Mouse (Mus musculus): ENCODE measurements around the gene Crtap.
"Not testable (repeated sequence)": the region's sequence is repeated elsewhere in the genome, so short reads cannot be mapped to it uniquely, and the experiment has no call there.

Crtap gene

DNA sequence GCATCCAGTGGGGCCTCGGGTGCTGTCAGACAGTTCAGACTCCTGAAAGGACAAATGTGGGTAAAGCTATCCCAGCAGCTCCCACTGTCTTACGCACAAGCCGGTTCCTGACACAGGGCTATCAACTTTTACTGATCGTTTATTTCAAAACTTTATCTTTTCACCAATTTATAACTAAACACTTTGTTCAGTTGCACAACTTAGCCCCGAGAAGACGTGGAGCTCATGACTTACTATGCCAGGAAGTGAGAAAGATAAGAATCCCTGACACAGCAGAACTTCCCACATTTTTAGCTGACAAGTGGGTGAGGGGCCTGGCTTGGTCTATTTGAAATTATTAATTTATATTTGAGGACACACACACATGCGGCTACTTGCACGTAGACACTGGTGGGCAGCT lies 4.2 kb upstream of the Crtap start:
- no peak for DNase-seq (ENCODE audit: low spot score)

DNA sequence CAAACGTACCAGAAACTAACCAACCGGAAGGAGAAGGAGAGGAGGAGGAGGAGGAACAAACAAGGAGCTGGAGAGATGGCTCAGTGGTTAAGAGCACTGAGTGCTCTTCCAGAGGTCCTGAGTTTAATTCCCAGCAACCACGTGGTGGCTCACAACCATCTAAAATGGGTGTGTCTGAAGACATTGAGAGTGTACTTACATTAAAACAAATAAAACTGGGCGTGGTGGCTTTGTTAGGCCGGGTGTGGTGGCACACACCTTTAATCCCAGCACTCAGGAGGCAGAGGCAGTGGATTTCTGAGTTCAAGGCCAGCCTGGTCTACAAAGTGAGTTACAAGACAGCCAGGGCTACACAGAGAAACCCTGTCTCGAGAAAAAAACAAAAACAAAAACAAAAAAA lies 3.7 kb upstream of the Crtap start:
- DNase-seq (ENCODE audit: low spot score) = not testable (repeated sequence)

DNA sequence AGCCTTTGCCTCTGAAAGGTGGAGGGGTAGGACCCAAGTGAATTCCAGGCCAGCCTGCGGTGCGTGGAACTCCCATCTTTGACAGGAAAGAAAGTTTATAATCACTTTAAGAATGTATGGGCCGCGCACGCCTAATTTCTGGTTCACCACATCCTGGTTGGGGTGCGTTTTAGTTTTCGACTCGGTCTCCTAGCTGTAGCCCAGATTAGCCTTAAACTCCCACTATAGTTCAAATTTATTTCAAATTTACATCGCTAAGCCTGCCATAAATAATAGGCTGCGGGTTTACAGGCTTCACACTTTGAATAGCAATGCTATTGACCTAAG lies 237 bp upstream of the Crtap start:
- no peak for DNase-seq (ENCODE audit: low spot score)

GRCm38 (mm10) chr9:114389371-114389904 lies 1.0 kb downstream of the Crtap start:
- no peak for DNase-seq (ENCODE audit: low spot score)

DNA sequence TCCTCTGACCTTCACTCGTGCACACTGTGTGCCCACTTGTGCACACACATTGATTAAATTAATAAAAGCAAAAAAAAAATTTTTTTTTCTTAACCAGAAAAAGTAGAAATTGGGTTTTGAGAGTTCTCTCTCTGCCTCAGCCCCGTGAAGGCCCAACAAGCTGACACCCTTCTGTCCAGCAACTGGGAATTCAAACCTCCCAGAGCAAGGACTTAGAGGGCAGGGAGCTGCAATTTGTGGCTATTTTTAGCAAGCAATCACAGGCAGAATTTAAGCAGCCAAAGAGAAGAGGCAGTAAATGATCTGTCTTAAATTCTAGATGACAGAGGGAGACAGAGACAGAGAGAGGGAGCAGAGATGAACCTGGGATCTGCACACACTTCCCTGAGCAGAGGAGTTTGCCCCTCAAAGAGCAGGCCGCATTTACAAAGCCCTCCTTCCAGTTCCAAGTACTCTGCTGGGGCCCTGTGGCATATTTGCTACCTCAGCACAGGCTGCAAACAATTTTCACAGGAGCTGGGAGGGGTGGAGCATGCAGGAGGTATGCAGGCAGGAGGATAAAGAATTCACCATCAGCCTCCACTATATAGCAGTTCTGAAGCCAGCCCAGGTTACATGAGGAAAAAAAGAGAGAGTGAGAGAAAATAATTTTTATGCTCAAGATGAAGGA lies 1.6 kb downstream of the Crtap start:
- DNase-seq (ENCODE audit: low spot score) = no peak

DNA sequence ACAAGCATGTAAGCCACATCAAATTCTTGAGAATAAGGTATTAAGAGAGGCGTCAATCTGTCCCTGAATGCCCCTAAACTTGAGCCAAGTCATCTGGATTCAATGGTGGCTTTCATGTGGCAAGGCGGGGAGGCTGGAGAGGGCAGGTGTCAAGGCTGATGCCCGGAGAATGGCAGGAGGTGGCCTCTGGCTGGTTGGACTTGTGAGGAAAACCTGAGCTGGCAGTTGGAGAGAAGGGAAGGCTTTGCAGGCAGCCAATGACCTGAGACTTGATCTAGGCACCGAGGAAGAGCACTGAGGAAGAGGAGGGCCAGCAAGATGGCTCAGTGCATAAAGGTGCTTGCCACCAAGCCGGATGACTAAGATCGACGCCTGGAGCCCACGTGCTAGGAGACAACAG lies 2.2 kb downstream of the Crtap start:
- DNase-seq (ENCODE audit: low spot score) = no peak

DNA sequence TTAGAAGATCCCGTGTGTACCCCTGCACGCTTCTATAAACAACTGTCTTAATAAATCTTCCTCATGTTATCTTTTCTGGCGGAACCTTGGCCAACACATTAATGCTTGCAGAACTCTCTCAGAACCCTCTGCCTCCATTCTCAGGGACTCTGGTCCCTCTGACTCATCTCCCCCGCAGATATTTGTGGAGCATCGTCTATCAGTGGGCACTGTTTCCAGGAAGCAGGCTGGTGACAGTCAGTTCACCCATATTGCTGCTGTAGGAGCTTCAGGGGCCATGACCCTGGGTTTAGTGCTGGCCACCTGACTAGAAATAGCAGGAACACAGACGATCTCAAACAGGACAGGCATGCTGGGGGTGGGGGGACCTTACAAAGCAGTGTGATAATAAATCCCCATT lies 3.4 kb downstream of the Crtap start:
- DNase-seq (ENCODE audit: low spot score) = no peak

DNA sequence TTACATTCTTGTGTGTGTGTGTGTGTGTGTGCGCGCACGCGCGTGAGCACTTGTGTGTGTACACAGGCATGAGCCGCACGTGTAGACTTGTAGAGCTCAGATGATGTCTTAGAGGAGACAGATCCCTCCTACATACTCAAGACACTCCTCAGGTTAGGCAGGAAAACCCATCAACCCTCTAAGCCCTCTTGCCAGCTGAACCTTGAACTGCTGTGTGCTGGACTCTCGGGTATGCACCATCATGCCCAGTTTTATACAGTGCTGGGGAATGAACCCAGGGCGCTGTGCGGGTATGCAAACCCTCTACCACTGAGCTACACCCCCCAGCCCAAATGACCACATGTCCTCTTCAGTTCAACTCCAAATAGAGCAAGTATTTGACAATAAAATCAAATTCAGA lies 5.3 kb downstream of the Crtap start:
- no peak for DNase-seq (ENCODE audit: low spot score)

- DNase-seq (ENCODE audit: low spot score) = no peak
Observed at GRCm38 (mm10) chr9:114384691-114385090, 5.8 kb downstream of the Crtap start.

GRCm38 (mm10) chr9:114382936-114383710 lies 7.4 kb downstream of the Crtap start:
- DNase-seq (ENCODE audit: low spot score) = no peak

DNA sequence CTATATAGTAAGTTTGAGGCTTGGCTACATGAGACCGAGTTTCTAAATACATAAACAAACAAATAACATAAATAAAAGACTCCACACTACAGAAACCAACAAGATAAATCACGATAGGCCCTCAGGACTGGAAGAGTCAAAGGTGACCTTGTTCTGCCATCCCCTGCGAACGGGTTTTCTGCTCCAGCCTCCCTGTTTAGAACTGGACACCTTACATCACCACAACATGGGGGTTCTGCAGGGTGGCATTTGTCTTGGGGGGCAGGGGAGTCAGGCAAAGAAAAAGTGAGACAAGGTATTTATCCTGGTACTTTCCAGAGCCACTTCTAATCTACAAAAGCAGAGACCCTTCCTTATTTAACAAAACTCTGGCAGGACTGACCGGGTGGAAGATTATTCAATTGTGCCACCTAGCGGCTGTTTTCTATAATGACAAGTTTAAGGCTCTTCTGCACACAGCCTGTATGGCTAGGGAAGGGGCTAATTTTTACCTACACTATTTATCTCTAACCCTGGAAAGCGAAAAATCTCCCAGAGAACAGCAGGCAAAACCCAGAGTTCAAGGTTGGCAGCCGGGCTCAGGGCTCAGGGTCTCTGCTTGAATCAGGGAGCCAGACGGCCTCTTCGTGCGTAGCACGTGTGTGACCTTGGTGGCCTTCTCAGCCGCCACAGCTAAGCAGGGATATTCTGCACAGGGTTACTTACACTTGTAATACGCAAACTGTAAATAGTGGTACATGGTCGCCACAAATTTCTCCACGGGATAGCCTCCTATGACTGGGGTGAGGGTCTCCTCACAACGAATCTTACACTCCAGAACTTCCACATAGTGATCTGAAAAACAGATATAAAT lies 9.4 kb downstream of the Crtap start:
- no peak for DNase-seq (ENCODE audit: low spot score)

DNA sequence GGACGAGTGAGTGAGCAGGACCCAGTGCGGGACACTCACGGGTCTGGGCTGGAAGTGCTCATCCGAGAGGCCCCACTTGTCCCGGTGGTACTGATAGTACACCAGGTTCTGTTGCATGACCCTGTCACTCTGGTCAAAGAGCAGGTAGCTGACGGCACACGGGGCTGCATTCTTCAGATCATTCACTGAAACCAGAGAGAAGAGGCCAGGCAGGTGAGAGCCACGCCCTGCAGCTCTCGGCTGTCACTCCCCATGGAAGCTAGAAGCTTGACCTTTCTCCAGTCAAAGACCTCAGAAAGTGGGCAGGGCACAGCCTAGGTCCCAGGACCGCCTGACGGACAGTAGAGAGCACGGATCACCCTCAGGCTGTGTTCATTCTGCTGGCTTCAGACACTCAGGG lies 10.6 kb downstream of the Crtap start:
- no peak for DNase-seq (ENCODE audit: low spot score)

- no peak for DNase-seq (ENCODE audit: low spot score)
Observed at GRCm38 (mm10) chr9:114377168-114377567, 13.3 kb downstream of the Crtap start.

DNA sequence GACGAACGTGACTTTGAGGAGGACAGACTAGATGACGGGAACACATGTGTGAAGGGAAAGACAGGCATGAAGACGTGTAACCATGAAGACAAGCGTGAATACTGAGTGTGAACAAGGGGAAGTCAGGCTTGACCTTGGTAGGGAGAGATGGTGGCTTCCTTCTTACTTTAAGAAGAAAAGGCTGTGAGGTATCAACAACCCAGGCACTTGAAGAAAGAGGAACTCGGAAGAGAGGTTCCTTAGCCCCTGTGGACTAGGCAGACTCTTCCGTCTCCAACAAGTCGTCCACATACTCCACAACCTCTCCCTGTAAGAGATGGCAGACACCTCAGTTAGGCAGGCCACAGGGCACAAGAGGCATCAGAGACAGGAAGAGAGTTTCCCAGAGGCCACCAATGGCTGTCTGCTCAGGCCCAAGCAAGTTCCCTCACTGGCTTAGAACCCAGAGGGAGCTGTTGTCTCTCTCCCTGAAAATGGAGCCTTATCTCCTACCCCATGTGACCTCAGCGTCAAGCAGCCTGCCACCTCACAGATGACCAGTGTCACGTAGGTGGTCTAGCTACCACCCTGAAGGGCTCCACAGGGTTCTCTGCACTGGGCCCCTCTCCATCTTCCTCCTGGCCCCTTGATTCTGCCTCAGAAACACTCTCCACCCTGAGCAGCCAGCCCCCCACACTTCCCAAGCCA lies 15.1 kb downstream of the Crtap start:
- no peak for DNase-seq (ENCODE audit: low spot score)

DNA sequence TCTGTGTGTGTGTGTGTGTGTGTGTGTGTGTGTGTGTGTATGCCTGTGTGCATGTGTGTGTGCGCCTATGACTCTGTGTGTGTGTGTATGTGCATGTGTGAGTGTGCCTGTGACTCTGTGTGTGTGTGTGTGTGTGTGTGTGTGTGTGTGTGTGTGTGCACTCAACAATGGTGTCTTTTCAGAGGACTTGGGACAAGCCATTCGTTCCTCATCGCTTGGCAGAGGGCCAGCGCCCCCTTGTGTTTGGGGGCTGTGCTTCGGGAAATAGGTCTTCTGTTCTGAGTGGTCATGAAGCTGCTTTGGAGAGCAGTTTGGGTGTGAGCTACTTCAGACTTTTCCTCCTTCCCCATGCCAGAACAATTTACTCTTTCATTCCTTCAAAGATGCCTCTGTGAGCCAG lies 18.8 kb downstream of the Crtap start:
- DNase-seq (ENCODE audit: low spot score) = not testable (repeated sequence)

DNA sequence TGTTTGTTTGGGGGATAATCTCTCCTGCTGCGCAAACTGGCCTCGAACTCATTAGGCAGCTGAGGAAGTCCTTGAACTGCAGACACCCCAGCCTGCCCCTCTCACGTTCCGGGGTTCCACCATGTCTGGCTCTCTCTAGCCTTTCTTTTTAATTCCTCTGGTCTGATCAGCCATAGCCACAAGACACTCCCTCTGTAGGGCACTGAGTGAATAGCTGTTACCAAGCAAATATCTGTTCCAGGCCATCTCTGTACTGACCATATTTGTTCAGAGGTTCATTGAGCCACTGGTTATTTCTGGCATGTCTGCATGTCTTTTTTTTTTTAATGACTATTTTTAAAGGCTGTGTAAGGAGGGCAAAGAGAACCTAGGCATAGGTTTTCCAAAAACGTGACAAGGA lies 21.1 kb downstream of the Crtap start:
- not testable (repeated sequence) for DNase-seq (ENCODE audit: low spot score)

DNA sequence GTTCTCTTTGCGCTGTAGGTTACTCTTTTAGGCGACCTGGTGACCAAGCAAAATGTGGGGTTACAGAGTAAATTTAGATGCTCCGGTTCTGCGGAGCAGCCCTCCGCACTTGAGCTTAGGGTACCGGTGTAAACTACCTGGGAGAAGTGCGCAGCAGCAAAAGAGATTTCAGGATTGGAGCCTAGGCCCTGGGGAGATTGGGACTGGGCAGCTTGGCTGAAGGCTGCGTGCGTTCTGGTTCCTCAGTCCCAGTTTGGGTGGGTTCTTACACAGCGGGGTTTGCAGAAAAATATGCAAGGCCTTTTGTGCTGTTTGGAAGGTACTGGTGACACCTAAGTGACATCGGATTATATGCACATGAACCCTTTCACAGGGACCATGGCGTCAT lies 22.0 kb downstream of the Crtap start:
- DNase-seq (ENCODE audit: low spot score) = no peak

- no peak for DNase-seq (ENCODE audit: low spot score)
Observed at GRCm38 (mm10) chr9:114367783-114368470, 22.5 kb downstream of the Crtap start.

DNA sequence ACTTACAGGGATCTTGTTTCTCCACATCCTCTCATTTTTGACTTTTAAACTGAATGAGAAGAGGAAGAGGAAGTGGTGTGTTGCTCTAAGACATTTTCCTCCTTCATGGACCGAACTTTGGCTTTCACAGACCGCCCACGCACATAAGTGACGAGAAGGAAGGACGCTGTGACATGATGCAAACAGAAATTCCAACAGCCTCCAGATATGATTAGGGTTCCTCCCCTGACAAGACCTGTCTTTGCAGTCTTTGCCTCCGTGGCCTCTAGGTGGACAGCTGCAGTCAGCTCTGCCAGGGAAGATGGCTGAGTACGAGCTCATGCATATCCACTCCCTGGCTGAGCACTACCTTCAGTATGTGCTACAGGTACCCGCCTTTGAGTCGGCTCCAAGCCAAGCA lies 60.6 kb downstream of the Crtap start, which contains the start of gene Bcl2a1c:
TSS of gene Bcl2a1c (plus strand) at position 281 of the 400 bp plus-strand sequence.
- DNase-seq (ENCODE audit: low spot score) = not testable (repeated sequence)

GRCm38 (mm10) chr9:114328332-114328731 lies 62.1 kb downstream of the Crtap start:
- not testable (repeated sequence) for DNase-seq (ENCODE audit: low spot score)

- DNase-seq (ENCODE audit: low spot score) = no peak
Observed at GRCm38 (mm10) chr9:114326011-114326748, 64.3 kb downstream of the Crtap start.
